Mouse (Mus musculus) limb, embryonic 12.5 days (tissue): Measurements from ENCODE around the gene Krtap29-1. TPM values are rescaled to one million over a fixed set of nuclear protein-coding genes. Genes with fewer than 3 reads are reported as not detected.

ENCODE experiments used
- ATAC-seq: fragments of 200-750 bp; cut with Nextera tagmentation; 2 replicates; pipeline ENCODE4 v1.8.0; 2017; ENCODE audit warnings: low read depth, moderate TSS enrichment; ENCODE audit not compliant: insufficient number of reproducible peaks, insufficient read depth, low FRiP score, low TSS enrichment
- H3K27ac ChIP-seq: fragments of 300-500 bp; sonication (generic); 2 replicates; pipeline ENCODE4 v1.5.1; 2016; ENCODE audit warnings: mild to moderate bottlenecking, moderate library complexity
- H3K27me3 ChIP-seq: fragments of 300-500 bp; sonication (generic); 2 replicates; pipeline ENCODE4 v1.6.1; 2016; ENCODE audit warnings: mild to moderate bottlenecking, moderate library complexity
- H3K36me3 ChIP-seq: fragments of 300-500 bp; sonication (generic); 2 replicates; pipeline ENCODE4 v1.6.1; 2016; ENCODE audit warnings: mild to moderate bottlenecking, moderate library complexity
- H3K4me1 ChIP-seq: fragments of 300-500 bp; sonication (generic); replicated peaks from 2 replicates; pipeline ENCODE4 v1.6.1; 2016
- H3K4me2 ChIP-seq: fragments of 300-500 bp; sonication (generic); 2 replicates; pipeline ENCODE4 v1.6.1; 2016; ENCODE audit warnings: mild to moderate bottlenecking, moderate library complexity
- H3K4me3 ChIP-seq: fragments of 300-500 bp; sonication (generic); replicated peaks from 2 replicates; pipeline ENCODE4 v1.5.1; 2016; ENCODE audit warnings: mild to moderate bottlenecking
- H3K9ac ChIP-seq: fragments of 300-500 bp; sonication (generic); replicated peaks from 2 replicates; pipeline ENCODE4 v1.6.1; 2016; ENCODE audit warnings: mild to moderate bottlenecking, moderate library complexity
- H3K9me3 ChIP-seq: fragments of 300-500 bp; sonication (generic); 2 replicates; pipeline ENCODE4 v1.6.1; 2016; ENCODE audit warnings: mild to moderate bottlenecking, moderate library complexity
- WGBS: fragments of 180-500 bp; shearing (Covaris S2); methylation state at CpG from one replicate; pipeline ENCODE4 v1.1.7; 2016; 5-methylcytosine and 5-hydroxymethylcytosine counted together
- polyA plus RNA-seq: library from polyadenylated mRNA; unstranded; fragments of >200 nt; fragmentation: Nextera tagmentation; extraction: Ambion mirVana; gene quantifications from 2 replicates; pipeline ENCODE4 v1.2.1, GENCODE M21; 2016

Krtap29-1 gene
- not detected in 2 replicates for polyA plus RNA-seq

- WGBS, result 69% methylated on average over 5 of the region's 5 CpGs
- no peaks in the 10 kb centered on the region for H3K36me3 ChIP-seq
- no peaks in the 10 kb centered on the region for H3K27me3 ChIP-seq
- peaks cover under 1% of the 10 kb centered on the region for H3K9me3 ChIP-seq
- no peaks in the 10 kb centered on the region for H3K4me1 ChIP-seq
- H3K9ac ChIP-seq, result no peak within 1 kb of the TSS
- H3K27ac ChIP-seq, result no peak within 1 kb of the TSS
- no peak within 1 kb of the TSS for H3K4me3 ChIP-seq
- no peak within 1 kb of the TSS for H3K4me2 ChIP-seq
- no peak for ATAC-seq
Measured at GRCm38 (mm10) chr11:99978953-99979352, at the start of gene Krtap29-1. Gene Krtap29-1, minus strand, starts transcription at chr11:99979053.

GRCm38 (mm10) chr11:100021438-100021837 lies 42.6 kb upstream of the Krtap29-1 start:
- no peaks in the 10 kb centered on the region for H3K36me3 ChIP-seq
- H3K4me2 ChIP-seq, result no peak overlapping the region
- H3K27ac ChIP-seq, result no peak overlapping the region
- no peaks in the 10 kb centered on the region for H3K9me3 ChIP-seq
- H3K4me1 ChIP-seq, result no peaks in the 10 kb centered on the region
- 88% methylated on average over 5 of the region's 5 CpGs for WGBS
- no peak for ATAC-seq
- H3K9ac ChIP-seq, result no peak overlapping the region
- H3K4me3 ChIP-seq, result no peak overlapping the region
- no peaks in the 10 kb centered on the region for H3K27me3 ChIP-seq

GRCm38 (mm10) chr11:100019466-100019865 lies 40.6 kb upstream of the Krtap29-1 start:
- Histone ChIP-seq H3K9me3 (no peaks in the 10 kb centered on the region), H3K27ac (no peak overlapping the region), H3K4me3 (no peak overlapping the region), H3K9ac (no peak overlapping the region), H3K36me3 (no peaks in the 10 kb centered on the region), H3K4me2 (no peak overlapping the region), H3K27me3 (no peaks in the 10 kb centered on the region), H3K4me1 (no peaks in the 10 kb centered on the region)
- WGBS, result 87% methylated on average over 1 of the region's 1 CpGs
- no peak for ATAC-seq

- Histone ChIP-seq H3K4me3 (no peak within 1 kb of the TSS), H3K9ac (no peak within 1 kb of the TSS), H3K4me2 (no peak within 1 kb of the TSS), H3K9me3 (no peaks in the 10 kb centered on the region), H3K27me3 (no peaks in the 10 kb centered on the region), H3K36me3 (no peaks in the 10 kb centered on the region), H3K27ac (no peak within 1 kb of the TSS), H3K4me1 (no peaks in the 10 kb centered on the region)
- 51% methylated on average over 4 of the region's 4 CpGs for WGBS
- no peak for ATAC-seq
Measured at GRCm38 (mm10) chr11:100016112-100016511, 37.3 kb upstream of the Krtap29-1 start, which contains the start of gene Krt33a. Gene Krt33a, minus strand, starts transcription at chr11:100016212.

- WGBS, result 71% methylated on average over 4 of the region's 4 CpGs
- ATAC-seq, result no peak
- Histone ChIP-seq H3K4me1 (no peaks in the 10 kb centered on the region), H3K27ac (no peak overlapping the region), H3K4me3 (no peak overlapping the region), H3K27me3 (no peaks in the 10 kb centered on the region), H3K9me3 (no peaks in the 10 kb centered on the region), H3K4me2 (no peak overlapping the region), H3K36me3 (no peaks in the 10 kb centered on the region), H3K9ac (no peak overlapping the region)
Measured at GRCm38 (mm10) chr11:100013691-100014171, 34.9 kb upstream of the Krtap29-1 start.

- 82% methylated on average over 5 of the region's 5 CpGs for WGBS
- no peak overlapping the region for H3K4me3 ChIP-seq
- H3K27me3 ChIP-seq, result no peaks in the 10 kb centered on the region
- H3K4me2 ChIP-seq, result no peak overlapping the region
- H3K4me1 ChIP-seq, result no peaks in the 10 kb centered on the region
- H3K9ac ChIP-seq, result no peak overlapping the region
- H3K36me3 ChIP-seq, result no peaks in the 10 kb centered on the region
- H3K9me3 ChIP-seq, result no peaks in the 10 kb centered on the region
- no peak overlapping the region for H3K27ac ChIP-seq
- no peak for ATAC-seq
Measured at GRCm38 (mm10) chr11:100010682-100011081, 31.8 kb upstream of the Krtap29-1 start.

- no peak overlapping the region for H3K4me2 ChIP-seq
- no peaks in the 10 kb centered on the region for H3K27me3 ChIP-seq
- H3K9me3 ChIP-seq, result no peaks in the 10 kb centered on the region
- WGBS, result 82% methylated on average over 5 of the region's 5 CpGs
- H3K9ac ChIP-seq, result no peak overlapping the region
- no peaks in the 10 kb centered on the region for H3K36me3 ChIP-seq
- H3K27ac ChIP-seq, result no peak overlapping the region
- ATAC-seq, result no peak
- H3K4me1 ChIP-seq, result no peaks in the 10 kb centered on the region
- H3K4me3 ChIP-seq, result no peak overlapping the region
Measured at GRCm38 (mm10) chr11:100008336-100008735, 29.5 kb upstream of the Krtap29-1 start.

GRCm38 (mm10) chr11:100006624-100007023 lies 27.8 kb upstream of the Krtap29-1 start:
- H3K4me2 ChIP-seq, result no peak overlapping the region
- H3K9ac ChIP-seq, result no peak overlapping the region
- H3K4me1 ChIP-seq, result no peaks in the 10 kb centered on the region
- H3K9me3 ChIP-seq, result peaks cover 4% of the 10 kb centered on the region; the same call in 1 of the 2 replicates
- ATAC-seq, result no peak
- no peak overlapping the region for H3K27ac ChIP-seq
- H3K27me3 ChIP-seq, result no peaks in the 10 kb centered on the region
- H3K4me3 ChIP-seq, result no peak overlapping the region
- 59% methylated on average over 3 of the region's 3 CpGs for WGBS
- no peaks in the 10 kb centered on the region for H3K36me3 ChIP-seq

GRCm38 (mm10) chr11:100005905-100006304 lies 27.1 kb upstream of the Krtap29-1 start:
- Histone ChIP-seq H3K4me1 (no peaks in the 10 kb centered on the region), H3K4me2 (no peak overlapping the region), H3K27ac (no peak overlapping the region), H3K4me3 (no peak overlapping the region), H3K36me3 (no peaks in the 10 kb centered on the region), H3K27me3 (no peaks in the 10 kb centered on the region), H3K9ac (no peak overlapping the region), H3K9me3 (peaks cover 7% of the 10 kb centered on the region; the same call in 1 of the 2 replicates)
- 85% methylated on average over 8 of the region's 8 CpGs for WGBS
- ATAC-seq, result no peak

GRCm38 (mm10) chr11:100004846-100005245 lies 26.0 kb upstream of the Krtap29-1 start:
- Histone ChIP-seq H3K9me3 (peaks cover 7% of the 10 kb centered on the region; the same call in 1 of the 2 replicates), H3K9ac (no peak overlapping the region), H3K4me3 (no peak overlapping the region), H3K4me2 (no peak overlapping the region), H3K27me3 (no peaks in the 10 kb centered on the region), H3K36me3 (no peaks in the 10 kb centered on the region), H3K4me1 (no peaks in the 10 kb centered on the region), H3K27ac (no peak overlapping the region)
- no peak for ATAC-seq
- 23% methylated on average over 6 of the region's 6 CpGs for WGBS

- H3K9me3 ChIP-seq, result peaks cover 7% of the 10 kb centered on the region; the same call in 1 of the 2 replicates
- H3K36me3 ChIP-seq, result no peaks in the 10 kb centered on the region
- no peak overlapping the region for H3K9ac ChIP-seq
- ATAC-seq, result no peak
- no peak overlapping the region for H3K4me2 ChIP-seq
- no peak overlapping the region for H3K4me3 ChIP-seq
- peaks cover 3% of the 10 kb centered on the region for H3K4me1 ChIP-seq
- 93% methylated on average over 7 of the region's 7 CpGs for WGBS
- H3K27ac ChIP-seq, result no peak overlapping the region
- H3K27me3 ChIP-seq, result peaks cover 13% of the 10 kb centered on the region
Measured at GRCm38 (mm10) chr11:99999091-99999490, 20.2 kb upstream of the Krtap29-1 start.

GRCm38 (mm10) chr11:99994384-99994661 lies 15.5 kb upstream of the Krtap29-1 start:
- WGBS, result 47% methylated on average over 4 of the region's 4 CpGs
- ATAC-seq, result no peak

More at GRCm38 (mm10) chr11:99994384-99994661, 15.5 kb upstream of the Krtap29-1 start:
- Histone ChIP-seq H3K36me3 (no peaks in the 10 kb centered on the region), H3K9ac (no peak overlapping the region), H3K27me3 (peaks cover 32% of the 10 kb centered on the region), H3K4me2 (no peak overlapping the region), H3K4me3 (no peak overlapping the region), H3K4me1 (peaks cover 12% of the 10 kb centered on the region), H3K9me3 (no peaks in the 10 kb centered on the region), H3K27ac (no peak overlapping the region)
